Mouse (Mus musculus) spleen, postnatal 14 days (tissue): ENCODE data around the gene Bcl2.

ENCODE experiments used
- DNase-seq, 2 experiments: peaks; one replicate each; pipeline ENCODE4 v3.0.0; 2021 to 2022; ENCODE audit warnings: low spot score in 2 of 2

Bcl2 gene

DNA sequence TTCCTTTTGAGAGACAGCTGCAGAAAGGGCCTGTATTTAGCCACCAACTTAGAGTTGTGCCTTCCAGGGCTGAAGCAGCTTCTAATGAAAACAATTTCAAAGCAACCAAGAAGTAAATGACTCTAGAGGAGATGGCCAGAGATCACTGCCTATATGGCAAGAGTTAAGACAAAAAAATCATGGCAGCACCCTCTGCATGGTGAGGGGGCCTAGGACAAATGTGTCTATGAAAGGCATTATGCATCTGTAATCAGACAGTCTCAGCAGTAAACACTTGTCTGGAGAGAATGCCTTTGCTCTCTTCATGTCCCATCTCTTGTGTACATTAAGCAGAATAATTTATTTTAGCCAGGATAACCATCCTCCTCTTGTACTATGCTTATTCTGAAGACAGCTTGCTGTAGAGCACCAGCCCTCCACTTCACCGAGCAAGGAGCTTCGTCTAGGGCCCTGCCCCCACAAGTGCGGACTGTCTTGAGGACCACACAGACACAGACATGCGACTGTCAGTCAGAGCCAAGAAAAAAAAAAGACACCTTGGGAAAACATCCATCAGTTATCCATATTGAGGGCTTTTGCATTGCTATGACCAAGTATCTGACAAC, 126.1 kb downstream of the Bcl2 start:
- no peak for DNase-seq

DNA sequence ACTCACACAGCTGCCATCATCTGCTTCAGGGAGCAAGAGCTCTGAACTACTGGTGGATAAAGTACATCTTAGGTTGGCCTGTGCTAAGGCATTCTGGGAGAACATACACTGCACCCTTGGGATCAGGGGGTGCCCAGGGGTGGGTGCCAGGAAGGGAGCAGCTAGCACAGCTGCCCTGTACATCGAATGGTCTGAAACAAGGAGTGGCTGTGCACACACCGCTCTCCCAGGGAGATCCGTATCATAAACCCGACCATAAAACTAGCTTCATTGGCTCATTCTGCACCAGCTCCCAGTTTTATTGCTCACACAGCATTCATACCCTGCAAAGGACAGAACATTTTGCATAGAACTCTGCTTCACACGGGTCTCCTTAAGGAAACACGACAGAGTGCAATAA, 127.3 kb downstream of the Bcl2 start:
- DNase-seq: no peak

- no peak for DNase-seq
Observed at GRCm38 (mm10) chr1:106585349-106585748, 128.7 kb downstream of the Bcl2 start.

- no peak for DNase-seq
Observed at GRCm38 (mm10) chr1:106584824-106585223, 129.2 kb downstream of the Bcl2 start.

DNA sequence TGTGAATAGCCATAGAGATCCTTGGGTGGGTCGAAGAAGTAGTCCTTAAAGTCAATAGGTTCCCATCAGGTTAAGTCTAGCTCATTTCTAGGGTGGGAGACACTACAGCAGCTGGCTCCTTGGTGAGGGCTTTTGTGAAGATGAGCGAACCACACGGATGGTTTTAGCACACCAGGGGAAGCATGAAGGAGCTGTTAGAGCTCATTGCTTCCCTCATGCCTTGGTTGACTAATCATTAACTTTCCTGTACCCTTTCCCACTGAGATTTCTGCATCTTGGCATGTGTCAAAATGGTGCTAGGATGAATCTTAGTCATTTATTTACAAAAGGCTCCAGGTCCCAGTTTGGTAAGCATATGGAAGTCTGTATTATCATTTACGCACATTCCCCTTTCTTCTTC, 129.8 kb downstream of the Bcl2 start:
- no peak for DNase-seq

DNA sequence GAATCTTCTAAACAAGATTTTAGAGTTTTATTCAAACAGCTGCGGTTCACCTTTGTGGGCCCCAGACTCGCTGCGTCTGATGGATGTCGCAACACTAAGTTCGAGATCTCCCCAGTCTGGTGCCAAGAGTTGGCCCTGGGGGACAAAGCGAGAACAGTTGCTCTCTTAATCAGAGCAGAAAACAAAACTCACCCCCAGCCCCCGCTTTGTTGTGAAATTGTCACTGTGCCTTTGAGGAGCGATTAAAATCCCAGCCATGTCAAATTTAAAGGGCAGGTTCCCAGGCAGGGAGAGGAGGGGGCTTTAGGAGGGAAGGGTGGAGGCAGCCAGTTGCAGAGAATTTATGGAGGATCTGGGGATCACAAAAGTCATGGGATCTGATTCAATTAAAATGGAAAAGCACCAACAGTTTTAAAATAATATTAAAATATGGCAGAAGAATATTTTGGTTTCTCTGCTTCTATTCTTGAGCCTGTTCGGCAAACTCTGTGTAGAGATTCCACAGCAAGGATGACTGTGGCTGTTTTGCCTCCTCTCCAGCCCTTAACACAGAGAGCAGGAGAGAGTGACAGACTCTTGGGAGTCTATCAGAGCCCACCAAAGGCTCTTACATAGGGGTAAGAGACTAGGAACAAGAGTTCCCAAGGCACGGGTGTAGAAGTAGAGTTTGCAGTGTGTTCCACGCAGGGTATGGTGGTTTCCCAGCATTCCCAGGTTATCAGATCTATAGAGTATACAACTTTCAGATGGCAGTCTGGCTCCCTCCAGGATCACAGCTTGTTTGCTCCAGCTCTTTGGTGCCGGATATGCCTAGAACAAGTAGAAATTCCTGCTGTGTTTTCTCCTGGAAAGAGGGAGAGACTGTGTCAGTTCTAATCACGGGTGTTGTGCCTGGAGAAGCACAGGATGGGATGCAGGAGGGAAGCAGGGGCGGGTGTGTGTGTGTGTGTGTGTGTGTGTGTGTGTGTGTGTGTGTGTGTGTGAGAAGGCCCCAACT, 130.5 kb downstream of the Bcl2 start:
- DNase-seq: no peak

DNA sequence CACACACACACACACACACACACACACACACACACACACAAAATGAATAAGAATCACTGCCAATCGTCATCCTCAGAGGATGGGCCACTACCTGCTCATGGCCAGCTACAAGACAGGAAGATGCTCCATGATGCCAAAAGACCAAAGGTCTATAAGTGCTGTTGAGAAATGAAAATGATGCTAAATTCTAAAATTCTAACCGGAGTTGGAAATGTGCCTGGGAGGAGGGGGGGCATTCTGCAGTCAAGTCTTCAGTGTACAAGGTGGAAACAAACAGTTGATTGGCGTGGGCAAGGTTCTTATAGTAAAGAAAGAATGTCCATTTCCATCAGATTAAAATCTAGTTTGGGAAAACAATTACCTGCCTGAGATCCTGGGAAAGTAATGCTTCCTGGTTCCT, 131.3 kb downstream of the Bcl2 start:
- no peak for DNase-seq

- no peak for DNase-seq
Observed at GRCm38 (mm10) chr1:106581812-106582211, 132.3 kb downstream of the Bcl2 start.

GRCm38 (mm10) chr1:106579768-106580167, 134.3 kb downstream of the Bcl2 start:
- no peak for DNase-seq

GRCm38 (mm10) chr1:106572506-106572905, 141.6 kb downstream of the Bcl2 start:
- no peak for DNase-seq

- no peak for DNase-seq
Observed at GRCm38 (mm10) chr1:106570870-106571269, 143.2 kb downstream of the Bcl2 start.

DNA sequence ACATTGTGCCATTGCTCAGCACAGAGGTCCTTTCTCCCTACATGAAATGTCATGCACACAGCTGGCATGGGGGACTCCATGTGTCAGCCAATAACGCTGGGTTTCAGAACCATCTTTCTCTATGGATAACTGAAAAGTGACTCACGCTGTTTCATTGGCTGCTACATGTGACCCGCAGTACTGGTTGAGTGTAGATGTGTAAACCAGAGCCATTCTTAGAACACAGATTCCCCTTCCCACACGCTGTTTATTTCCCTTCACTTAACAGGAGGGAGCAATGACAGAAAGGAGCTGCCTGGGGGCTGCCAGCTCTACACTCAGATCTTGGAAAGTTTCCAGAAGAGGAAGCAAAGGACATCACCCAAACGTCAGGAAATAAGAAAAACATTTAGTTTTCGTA, 143.7 kb downstream of the Bcl2 start:
- DNase-seq: no peak

- DNase-seq: no peak
Observed at GRCm38 (mm10) chr1:106569674-106570073, 144.4 kb downstream of the Bcl2 start.

DNA sequence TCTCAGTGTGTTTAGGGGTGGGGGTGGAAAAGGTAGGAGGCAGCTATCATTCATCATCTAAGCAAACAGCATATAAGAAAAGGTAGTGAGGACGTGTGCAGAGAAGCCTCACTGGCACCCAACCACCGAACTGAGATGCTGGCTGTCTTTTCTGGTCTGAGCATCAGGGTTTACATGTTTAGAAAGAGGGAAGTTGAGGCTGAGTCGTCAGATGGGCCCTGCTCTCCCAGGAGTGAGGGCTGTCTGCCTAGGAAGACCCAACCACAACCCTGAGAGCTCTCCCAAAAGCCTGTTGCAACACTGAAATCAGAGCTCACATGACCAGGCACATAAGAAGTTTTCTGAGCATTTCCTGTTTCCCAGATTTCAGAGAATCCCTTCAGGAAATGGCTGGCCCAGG, 145.2 kb downstream of the Bcl2 start:
- no peak for DNase-seq

- no peak for DNase-seq
Observed at GRCm38 (mm10) chr1:106567506-106567905, 146.6 kb downstream of the Bcl2 start.

DNA sequence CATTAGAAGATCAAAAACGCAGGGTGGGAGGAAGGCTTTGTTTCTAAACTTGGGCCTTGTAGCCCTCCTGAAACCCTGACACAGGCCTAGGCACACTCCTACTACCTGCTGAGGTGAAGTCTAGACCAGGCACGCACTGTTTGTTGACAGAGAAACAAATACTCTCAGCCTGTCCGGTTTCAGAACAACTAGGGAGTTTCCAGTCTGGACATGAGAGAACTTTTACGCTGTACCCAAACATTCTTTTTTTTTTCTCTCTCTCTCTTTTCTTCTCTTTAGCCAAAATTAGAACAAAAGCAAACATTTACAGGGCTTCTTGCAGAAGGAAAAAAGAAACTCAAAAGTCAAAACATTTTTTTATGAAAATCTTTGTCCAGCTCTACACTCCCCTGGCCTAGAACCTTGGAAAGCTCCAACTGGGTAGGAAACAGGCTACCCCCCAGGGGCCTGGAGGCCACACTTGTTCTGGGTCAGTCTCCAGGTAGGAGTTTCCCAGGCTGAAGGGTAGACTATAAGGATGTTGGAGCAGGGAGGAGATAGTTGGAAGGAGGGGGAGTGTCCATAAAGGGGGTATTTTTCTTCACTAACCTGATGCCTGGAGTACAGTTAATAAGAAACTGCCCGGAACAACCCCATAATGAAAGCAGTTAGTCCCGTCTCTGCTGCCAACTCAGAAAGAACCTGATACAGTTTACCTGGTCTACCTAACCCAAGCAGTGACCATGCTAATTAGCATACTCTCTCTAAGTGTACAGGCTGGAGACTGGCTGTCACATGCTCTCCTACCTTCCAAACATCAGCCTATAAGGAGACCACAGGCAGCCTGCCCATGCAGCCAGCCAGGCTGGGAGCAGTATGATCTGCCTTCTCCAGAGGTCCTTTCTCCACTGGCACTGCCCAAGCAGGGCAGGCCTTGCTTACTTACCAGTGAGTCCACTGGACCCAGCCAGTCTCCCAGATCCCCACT, 147.7 kb downstream of the Bcl2 start:
- no peak for DNase-seq

DNA sequence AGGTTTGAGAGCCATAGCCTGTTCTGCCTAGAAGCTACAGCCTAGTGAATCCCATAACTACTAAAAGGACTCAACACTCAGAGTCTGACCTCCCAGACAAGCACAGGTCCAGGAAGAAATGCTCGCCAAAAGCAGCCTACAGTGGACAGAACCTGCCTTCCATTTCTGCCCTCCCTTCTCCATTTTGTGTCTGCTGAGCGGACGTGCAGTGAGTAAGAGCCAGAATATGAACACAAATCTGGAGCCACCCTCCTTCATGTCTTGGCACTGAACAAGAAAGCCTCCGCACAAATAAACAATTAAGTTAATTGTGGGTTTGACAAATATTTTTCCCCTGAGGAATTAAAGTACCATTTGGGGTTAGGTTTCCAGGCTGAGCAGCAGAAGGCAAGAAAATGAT, 148.8 kb downstream of the Bcl2 start:
- no peak for DNase-seq

DNA sequence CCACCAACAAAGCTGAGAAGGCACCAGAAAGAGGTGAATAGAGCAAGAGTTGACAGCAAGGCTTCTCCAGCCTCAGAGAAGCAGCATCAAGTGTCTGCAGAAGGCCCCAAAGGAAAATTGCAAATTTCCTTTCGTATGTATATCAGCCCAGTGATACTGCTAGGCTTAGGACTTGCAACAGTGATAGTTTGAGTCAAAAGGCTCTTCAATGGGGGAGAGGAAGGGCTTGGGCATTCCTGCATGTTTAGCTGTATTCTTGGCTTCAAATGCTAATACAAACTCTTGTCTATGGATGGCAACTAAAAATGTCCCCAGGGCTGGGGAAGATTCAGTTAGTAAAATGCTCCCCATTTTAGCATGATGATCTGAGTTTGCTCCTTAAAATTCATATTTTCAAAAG, 149.6 kb downstream of the Bcl2 start:
- DNase-seq: no peak

DNA sequence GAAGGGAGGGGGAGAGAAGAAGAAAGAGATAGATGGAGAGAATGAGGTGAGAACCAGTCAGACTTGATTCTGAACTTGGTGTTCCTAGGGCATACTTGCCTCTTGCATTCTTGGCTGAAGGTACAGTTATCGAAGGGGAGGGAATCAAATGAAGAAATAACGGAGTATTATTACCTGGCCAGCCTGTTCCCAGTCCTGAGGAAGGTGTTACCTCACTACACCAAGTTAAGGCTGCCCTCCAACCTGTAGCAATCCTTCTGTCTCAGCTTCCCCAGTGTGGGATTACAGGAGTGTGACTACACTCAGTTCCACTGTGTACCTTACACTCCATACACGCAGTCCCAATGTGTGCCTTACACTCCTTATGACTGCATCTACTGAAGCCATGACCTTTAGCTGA, 151.3 kb downstream of the Bcl2 start:
- no peak for DNase-seq

DNA sequence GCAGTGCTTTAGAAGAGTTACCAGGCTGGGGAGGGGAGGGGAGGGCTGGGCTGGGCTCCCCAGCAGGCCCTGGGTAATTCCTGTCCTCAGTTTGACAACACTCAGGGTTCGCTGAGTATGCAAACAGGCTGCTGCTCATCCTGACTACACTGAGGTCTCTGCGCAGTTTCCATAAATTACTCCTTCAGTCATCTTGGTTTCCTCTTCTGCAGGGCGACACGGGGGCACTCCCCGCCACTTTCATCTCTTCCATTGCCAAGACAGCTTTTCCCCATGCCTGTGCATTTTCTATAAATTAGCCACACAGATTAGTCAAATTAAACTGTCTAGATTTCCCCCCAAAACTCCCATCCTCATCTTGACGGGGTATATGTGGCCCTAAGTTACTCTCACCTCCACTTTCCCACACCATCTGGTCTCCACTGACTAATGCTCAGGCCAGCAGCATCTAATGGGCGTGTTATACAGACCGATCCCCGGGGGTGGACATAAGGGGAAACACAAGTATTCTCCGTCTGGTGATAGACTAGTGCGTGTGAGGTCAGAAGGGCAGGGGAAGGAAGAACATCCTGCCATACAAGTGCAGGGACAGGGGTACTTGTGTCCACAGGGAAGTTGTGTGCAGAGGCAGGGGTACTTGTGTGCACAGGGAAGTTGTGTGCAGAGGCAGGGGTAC, 152.9 kb downstream of the Bcl2 start:
- DNase-seq: no peak

DNA sequence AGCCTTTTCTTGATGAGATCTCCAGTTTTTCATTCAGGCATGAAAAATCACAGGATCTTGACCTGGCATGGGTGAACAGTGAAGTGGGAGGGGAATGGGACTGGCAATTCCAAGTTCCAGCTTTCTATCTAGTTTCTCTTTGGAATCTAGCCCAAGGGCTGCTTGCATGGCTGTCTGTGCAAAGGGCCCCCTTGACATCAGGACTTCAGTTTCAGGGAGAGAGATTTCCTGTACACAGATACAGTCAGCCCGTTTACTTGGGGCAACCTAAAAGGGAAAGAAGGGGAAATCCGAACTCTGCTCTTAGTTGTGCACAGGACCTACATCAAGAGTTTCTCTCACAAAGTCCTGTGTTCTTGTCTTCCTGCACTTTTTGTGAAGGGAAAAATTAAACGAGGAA, 154.0 kb downstream of the Bcl2 start:
- no peak for DNase-seq
